Mouse (Mus musculus) liver, embryonic 14.5 days (tissue): ENCODE results near the gene Zfp652. TPM values are rescaled to one million over a fixed set of nuclear protein-coding genes. Genes with fewer than 3 reads are reported as not detected.

ENCODE experiments used
- ATAC-seq: fragments of 200-750 bp; cut with Nextera tagmentation; 2 replicates; pipeline ENCODE4 v1.8.0; 2017; ENCODE audit warnings: moderate number of reproducible peaks, mild to moderate bottlenecking, moderate library complexity; ENCODE audit not compliant: insufficient read depth
- DNase-seq, 3 experiments: peaks; one replicate each; pipeline ENCODE4 v3.0.0-alpha.2; 2012 to 2013; ENCODE audit warnings: low read depth in 3 of 3, low spot score in 3 of 3
- H3K27ac ChIP-seq: fragments of 300-500 bp; sonication (generic); 2 replicates; pipeline ENCODE4 v1.5.1; 2014; ENCODE audit warnings: moderate library complexity, mild to moderate bottlenecking, control low read depth, inconsistent platforms
- H3K27me3 ChIP-seq: fragments of 300-500 bp; sonication (generic); 2 replicates; pipeline ENCODE4 v1.6.1; 2014; ENCODE audit warnings: mild to moderate bottlenecking, low read length, moderate library complexity; ENCODE audit not compliant: control insufficient read depth, insufficient read depth
- H3K36me3 ChIP-seq: fragments of 300-500 bp; sonication (generic); replicated peaks from 2 replicates; pipeline ENCODE4 v1.6.1; 2014; ENCODE audit warnings: low read depth; ENCODE audit not compliant: control insufficient read depth, insufficient read depth
- H3K4me1 ChIP-seq, 2 experiments: fragments of 200-500 bp in 1 of 2; fragments of 300-500 bp in 1 of 2; sonication (generic) in 1 of 2; replicated peaks; 2 replicates each; pipeline ENCODE4 v1.6.1; 2012 to 2014; ENCODE audit warnings: antibody characterized with exemption in 1 of 2, inconsistent platforms in 1 of 2, low read length in 1 of 2; ENCODE audit not compliant: control insufficient read depth in 2 of 2, insufficient read depth in 2 of 2
- H3K4me2 ChIP-seq: fragments of 300-500 bp; sonication (generic); 2 replicates; pipeline ENCODE4 v1.6.1; 2014; ENCODE audit warnings: low read depth, mild to moderate bottlenecking, control low read depth, moderate library complexity
- H3K4me3 ChIP-seq, 2 experiments: fragments of 200-500 bp in 1 of 2; fragments of 300-500 bp in 1 of 2; sonication (generic) in 1 of 2; 2 replicates each; pipeline ENCODE4 v1.5.1; 2012 to 2014; ENCODE audit warnings: low read depth in 2 of 2, low read length in 2 of 2, mild to moderate bottlenecking in 2 of 2, control low read depth in 1 of 2, inconsistent platforms in 1 of 2, moderate library complexity in 1 of 2; ENCODE audit not compliant: insufficient read depth in 1 of 2
- H3K9ac ChIP-seq: fragments of 300-500 bp; sonication (generic); replicated peaks from 2 replicates; pipeline ENCODE4 v1.6.1; 2014; ENCODE audit warnings: mild to moderate bottlenecking, control low read depth, moderate library complexity
- H3K9me3 ChIP-seq: fragments of 300-500 bp; sonication (generic); 2 replicates; pipeline ENCODE4 v1.6.1; 2016; ENCODE audit warnings: low read length, mixed read lengths; ENCODE audit not compliant: control insufficient read depth
- CTCF ChIP-seq: IDR thresholded peaks from 2 replicates; pipeline ENCODE4 v1.5.1; 2016; ENCODE audit warnings: antibody characterized with exemption, low read depth, control low read depth
- EP300 ChIP-seq: IDR thresholded peaks from 2 replicates; pipeline ENCODE4 v1.6.1; 2016; ENCODE audit warnings: antibody characterized with exemption, low read depth
- WGBS: fragments of 180-500 bp; shearing (Covaris S2); extraction: QIAGEN DNeasy Blood & Tissue Kit; methylation state at CpG from one replicate; pipeline ENCODE4 v1.1.7; 2014; ENCODE audit not compliant: insufficient replicate concordance; 5-methylcytosine and 5-hydroxymethylcytosine counted together
- polyA plus RNA-seq, 2 experiments: library from polyadenylated mRNA; depleted of rRNA in 1 of 2; stranded (reverse) in 1 of 2; unstranded in 1 of 2; fragments of >200 nt; fragmentation: Nextera tagmentation in 1 of 2; extraction: Ambion mirVana in 1 of 2; gene quantifications; 2 replicates each; pipeline versions ENCODE4 v1.2.1 to v1.2.3; 2012 to 2014

Zfp652 gene
- polyA plus RNA-seq, 2 experiments = 3.7 to 5.4 TPM

- no peak for DNase-seq
- Histone ChIP-seq H3K9me3 (no peaks in the 10 kb centered on the region), H3K27ac (no peak overlapping the region), H3K4me3 (no peak overlapping the region), H3K27me3 (no peaks in the 10 kb centered on the region; the same call in 1 of the 2 replicates), H3K4me2 (peak overlapping the region; percentile 31; the same call in 1 of the 2 replicates), H3K9ac (no peak overlapping the region), H3K36me3 (no peaks in the 10 kb centered on the region), H3K4me1 (peaks cover 4 to 21% of the 10 kb centered on the region in 2 experiments; a peak in 3 of 4 replicates)
- ATAC-seq = no peak
- no peak for TF ChIP-seq EP300
- no peak for TF ChIP-seq CTCF
- 34% methylated on average over 5 of the region's 5 CpGs for WGBS
These were observed 130.5 kb downstream of the Zfp652 start for GRCm38 (mm10) chr11:95842953-95843352.

- H3K9me3 ChIP-seq = no peaks in the 10 kb centered on the region
- no peaks in the 10 kb centered on the region; the same call in 1 of the 2 replicates for H3K27me3 ChIP-seq
- ATAC-seq (no peak), DNase-seq (no peak)
- 31% methylated on average over 6 of the region's 6 CpGs for WGBS
- TF ChIP-seq CTCF (no peak), EP300 (no peak)
- H3K27ac ChIP-seq = no peak overlapping the region
- peak overlapping the region; percentile 31 for H3K4me2 ChIP-seq
- peaks cover 4 to 19% of the 10 kb centered on the region in 2 experiments; a peak in 3 of 4 replicates for H3K4me1 ChIP-seq
- no peak overlapping the region for H3K9ac ChIP-seq
- no peak overlapping the region for H3K4me3 ChIP-seq
- H3K36me3 ChIP-seq = no peaks in the 10 kb centered on the region
These were observed 131.0 kb downstream of the Zfp652 start for GRCm38 (mm10) chr11:95843421-95843950.

GRCm38 (mm10) chr11:95844935-95845334 lies 132.5 kb downstream of the Zfp652 start:
- ATAC-seq (no peak), DNase-seq (no peak)
- Histone ChIP-seq H3K27ac (no peak overlapping the region), H3K36me3 (no peaks in the 10 kb centered on the region), H3K9me3 (no peaks in the 10 kb centered on the region), H3K4me1 (peaks cover 4 to 19% of the 10 kb centered on the region in 2 experiments; a peak in 3 of 4 replicates), H3K4me3 (no peak overlapping the region), H3K9ac (no peak overlapping the region), H3K27me3 (no peaks in the 10 kb centered on the region; the same call in 1 of the 2 replicates), H3K4me2 (no peak overlapping the region)
- 41% methylated on average over 4 of the region's 4 CpGs for WGBS
- no peak for TF ChIP-seq CTCF
- TF ChIP-seq EP300 = no peak

GRCm38 (mm10) chr11:95850898-95851297 lies 138.4 kb downstream of the Zfp652 start:
- Histone ChIP-seq H3K9me3 (no peaks in the 10 kb centered on the region), H3K9ac (no peak overlapping the region), H3K4me2 (no peak overlapping the region), H3K27me3 (no peaks in the 10 kb centered on the region; the same call in 1 of the 2 replicates), H3K4me1 (no peaks in the 10 kb centered on the region), H3K4me3 (no peak overlapping the region), H3K36me3 (no peaks in the 10 kb centered on the region), H3K27ac (no peak overlapping the region)
- DNase-seq = no peak
- TF ChIP-seq EP300 (no peak), CTCF (no peak)
- ATAC-seq = no peak
- 55% methylated on average over 2 of the region's 2 CpGs for WGBS

GRCm38 (mm10) chr11:95853684-95854083 lies 141.2 kb downstream of the Zfp652 start:
- no peaks in the 10 kb centered on the region for H3K36me3 ChIP-seq
- WGBS = 30% methylated on average over 5 of the region's 5 CpGs
- no peaks in the 10 kb centered on the region; the same call in 1 of the 2 replicates for H3K27me3 ChIP-seq
- no peak for TF ChIP-seq EP300
- peak; percentile 93 for TF ChIP-seq CTCF
- H3K4me1 ChIP-seq = peaks cover 5 to 7% of the 10 kb centered on the region in 2 experiments; a peak in 2 of 4 replicates
- DNase-seq (no peak), ATAC-seq (no peak)
- no peak overlapping the region for H3K9ac ChIP-seq
- H3K4me3 ChIP-seq = no peak overlapping the region
- H3K4me2 ChIP-seq = no peak overlapping the region
- H3K27ac ChIP-seq = no peak overlapping the region
- H3K9me3 ChIP-seq = no peaks in the 10 kb centered on the region
